Mouse (Mus musculus): ENCODE measurements around the gene H2-M5.
"Not testable (repeated sequence)": the region's sequence is repeated elsewhere in the genome, so short reads cannot be mapped to it uniquely, and the experiment has no call there.

The H2-M5 gene

GRCm38 (mm10) chr17:36993770-36994325 lies 4.5 kb upstream of the H2-M5 start:
- no peak for DNase-seq (ENCODE audit: low spot score in 2 of 2)

DNA sequence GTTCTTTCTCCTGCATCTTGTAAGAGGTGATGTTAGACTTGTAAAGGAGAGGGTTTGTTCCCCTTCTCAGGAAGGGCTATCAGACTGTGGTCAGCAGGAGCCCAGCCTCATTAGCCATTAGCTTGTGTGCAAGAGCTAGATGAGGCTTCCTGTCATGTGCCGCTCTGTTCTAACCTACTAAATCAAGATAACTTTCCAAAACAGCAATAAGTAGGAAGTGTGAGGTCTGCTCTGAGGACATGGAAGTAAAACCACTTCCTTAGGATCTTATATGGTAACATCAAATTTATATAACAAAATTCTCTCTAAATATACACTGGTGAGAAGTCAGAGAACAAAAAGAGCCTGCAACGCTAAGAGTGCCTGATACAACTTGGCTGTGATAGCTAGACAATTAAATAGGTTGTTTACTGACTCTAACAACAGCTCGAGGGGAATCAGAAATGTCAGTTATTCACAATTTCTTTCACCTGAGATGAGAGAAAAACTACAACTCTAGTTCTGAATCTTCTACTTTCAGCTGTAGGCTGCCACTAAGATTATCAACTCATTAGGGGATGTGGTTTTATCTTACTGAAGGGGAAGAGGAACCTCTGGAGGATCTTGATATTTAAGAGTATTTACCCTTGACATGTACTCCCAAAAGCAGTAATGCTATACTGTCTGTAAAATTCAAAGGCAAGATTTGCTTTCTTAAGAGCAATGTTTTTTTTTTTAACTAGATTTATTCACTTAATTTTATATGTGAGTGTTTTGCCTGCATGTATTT lies 3.2 kb upstream of the H2-M5 start:
- no peak for DNase-seq (ENCODE audit: low spot score in 2 of 2)

GRCm38 (mm10) chr17:36990630-36991029 lies 1.3 kb upstream of the H2-M5 start:
- DNase-seq (ENCODE audit: low spot score in 2 of 2): not testable (repeated sequence)

- DNase-seq (ENCODE audit: low spot score in 2 of 2): no peak
These were observed 862 bp downstream of the H2-M5 start for GRCm38 (mm10) chr17:36988475-36988874.

DNA sequence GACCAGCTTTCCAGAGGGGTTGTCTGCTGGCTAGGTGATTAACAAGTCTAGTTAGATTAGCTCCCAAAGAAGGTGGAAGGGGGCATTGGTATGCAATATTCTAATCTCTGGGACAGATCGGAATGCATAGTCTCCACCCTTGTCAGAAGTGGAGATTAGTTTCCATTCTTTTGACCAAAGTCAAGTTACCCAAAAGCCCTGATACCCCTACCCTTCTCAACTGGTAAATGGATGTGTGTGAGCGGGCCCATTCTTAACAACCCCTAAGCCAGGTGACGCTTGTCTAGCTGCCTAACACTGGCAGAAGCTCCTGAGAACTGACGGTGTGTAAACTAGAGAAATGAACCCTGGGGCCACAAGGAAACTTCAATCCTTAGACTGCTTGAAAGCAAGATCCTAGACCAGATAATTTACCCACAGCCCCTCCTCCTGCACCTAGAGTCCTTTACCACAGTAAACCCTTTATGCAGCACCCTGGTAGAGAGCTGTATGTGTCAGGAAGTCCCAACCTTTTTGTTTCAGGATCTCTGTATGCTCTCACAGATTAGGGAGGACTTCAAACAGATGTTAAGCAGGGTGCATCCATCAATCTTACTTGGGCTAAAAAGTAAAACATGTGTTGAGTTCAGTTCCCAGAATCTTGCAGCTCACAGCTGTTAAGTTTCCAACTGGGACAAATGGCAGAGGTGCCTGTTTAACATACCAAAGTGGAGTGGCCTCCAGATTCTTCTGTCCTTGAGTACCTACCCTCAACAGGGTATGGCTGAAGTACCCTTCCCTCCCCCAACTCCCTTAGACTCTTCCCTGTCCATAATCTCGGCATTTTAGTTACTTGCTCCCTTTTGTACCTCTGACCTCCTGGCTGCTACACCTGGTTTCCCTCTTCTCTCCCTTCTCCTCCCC lies 6.8 kb downstream of the H2-M5 start:
- DNase-seq (ENCODE audit: low spot score in 2 of 2): no peak

- no peak for DNase-seq (ENCODE audit: low spot score in 2 of 2)
These were observed 7.5 kb downstream of the H2-M5 start for GRCm38 (mm10) chr17:36981845-36982244.

DNA sequence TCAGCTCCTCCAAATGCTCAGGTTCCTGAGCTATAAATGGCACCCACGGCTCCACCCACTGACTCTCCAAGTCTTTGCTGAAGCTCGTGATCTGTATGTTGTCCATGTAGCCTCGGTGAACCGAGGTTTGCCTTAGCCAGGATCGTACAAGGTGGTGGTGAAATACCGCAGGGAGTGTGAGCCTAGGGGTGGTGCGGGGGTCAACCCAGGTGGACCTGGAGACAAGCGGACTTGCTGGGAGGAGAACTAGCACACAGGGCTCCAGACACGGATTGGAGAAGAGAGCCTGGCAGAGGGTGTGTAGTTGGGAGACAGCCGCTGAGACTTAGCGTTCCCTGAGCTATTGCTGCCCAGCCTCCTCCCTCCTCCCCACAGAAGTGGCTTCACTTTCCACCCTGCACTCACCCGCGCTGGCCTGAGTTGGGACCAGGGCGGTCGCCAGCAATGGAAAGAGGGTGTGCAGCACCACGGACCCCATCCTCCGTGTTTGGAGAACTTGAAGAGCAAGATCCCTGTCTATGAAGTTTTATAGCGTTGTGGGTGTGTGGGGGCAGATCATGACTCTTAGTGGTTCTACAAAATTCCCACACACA lies 8.0 kb downstream of the H2-M5 start, which contains the start of gene 2410137M14Rik:
Gene 2410137M14Rik (minus strand): TSS at position 17 of the 593 bp plus-strand sequence.
- no peak for DNase-seq (ENCODE audit: low spot score in 2 of 2)

DNA sequence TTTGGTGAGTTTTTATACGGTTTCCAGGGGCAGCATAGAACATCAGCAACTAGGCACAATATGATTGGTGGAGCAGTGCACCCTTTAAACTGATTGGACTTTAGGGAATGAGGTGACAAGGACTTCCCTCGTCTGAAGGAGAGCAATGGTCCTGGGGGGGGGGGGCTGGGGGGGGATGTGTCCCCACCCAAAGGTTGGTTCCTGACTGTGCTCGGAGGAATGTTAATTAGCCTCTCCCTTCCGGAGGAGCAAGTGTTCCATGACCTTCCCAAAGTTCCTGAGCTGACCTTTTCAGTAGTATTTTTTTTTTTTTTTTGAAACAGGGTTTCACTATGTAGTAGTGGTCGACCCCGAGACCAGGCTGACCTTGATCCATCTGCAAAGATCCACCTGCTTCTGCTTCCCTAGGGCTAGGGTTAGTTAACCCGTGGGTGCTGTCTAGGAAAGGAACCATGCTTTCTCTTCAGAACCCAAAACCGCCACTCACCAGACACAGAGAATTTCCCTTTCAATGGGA lies 16.0 kb downstream of the H2-M5 start:
- no peak for DNase-seq (ENCODE audit: low spot score in 2 of 2)

DNA sequence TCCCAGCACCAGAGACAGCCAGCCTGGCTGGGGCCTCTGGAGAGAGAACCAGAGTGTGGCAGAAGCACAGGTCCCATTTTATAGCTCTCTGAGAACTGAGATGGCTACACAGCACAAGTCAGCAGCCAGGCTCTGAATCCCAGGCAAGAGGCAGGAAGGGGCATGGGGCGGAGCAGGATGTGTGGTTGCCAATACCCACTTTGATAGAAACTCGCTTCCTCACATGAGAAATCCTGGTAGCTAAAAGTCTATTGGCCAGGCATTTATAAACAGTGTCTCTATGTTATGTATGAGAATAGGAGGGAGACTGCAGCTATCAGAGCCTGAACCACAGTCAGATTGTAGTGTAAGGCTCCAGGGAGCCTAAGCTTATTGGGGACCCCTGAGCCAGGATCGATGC lies 16.5 kb downstream of the H2-M5 start:
- DNase-seq (ENCODE audit: low spot score in 2 of 2): no peak

DNA sequence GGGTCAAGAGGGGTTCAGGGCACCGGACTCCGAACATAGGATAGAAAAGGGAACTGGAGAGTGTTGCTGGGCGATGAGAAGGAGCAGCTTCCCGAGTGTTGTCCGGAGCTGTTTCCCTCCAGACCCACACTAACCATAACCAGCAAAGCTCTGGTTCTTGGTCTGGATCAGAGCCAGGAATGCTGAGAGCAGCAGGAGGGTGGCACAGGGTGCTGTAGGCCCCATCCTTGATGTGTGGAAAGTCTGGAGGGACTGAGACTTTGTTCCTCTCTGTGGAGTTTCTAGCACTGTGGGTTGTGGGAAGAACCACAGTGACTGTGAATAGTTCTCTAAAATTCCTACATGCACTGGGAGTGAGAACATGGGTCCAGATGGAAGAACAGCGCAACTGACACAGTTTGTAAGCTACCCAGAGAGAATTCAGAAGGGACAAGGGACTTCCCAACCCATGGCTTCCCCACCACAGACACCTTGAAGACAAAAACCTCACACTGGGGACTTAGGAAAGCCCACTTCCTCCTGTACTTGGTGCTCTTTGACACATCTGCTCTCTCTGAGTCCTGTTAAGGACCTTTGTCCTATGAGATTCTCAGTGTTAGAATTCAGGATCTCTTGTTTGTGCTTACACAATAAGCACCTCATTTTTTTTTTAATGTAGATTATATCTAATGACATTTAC lies 18.0 kb downstream of the H2-M5 start:
- peak; percentile 24 to 35 for DNase-seq (ENCODE audit: low spot score in 2 of 2)

GRCm38 (mm10) chr17:36970316-36970890 lies 18.9 kb downstream of the H2-M5 start:
- DNase-seq (ENCODE audit: low spot score in 2 of 2): no peak

- DNase-seq (ENCODE audit: low spot score in 2 of 2): no peak
These were observed 22.5 kb downstream of the H2-M5 start for GRCm38 (mm10) chr17:36966875-36967274.

GRCm38 (mm10) chr17:36961125-36961524 lies 28.2 kb downstream of the H2-M5 start:
- DNase-seq (ENCODE audit: low spot score in 2 of 2): no peak

GRCm38 (mm10) chr17:36958884-36959283 lies 30.5 kb downstream of the H2-M5 start:
- no peak for DNase-seq (ENCODE audit: low spot score in 2 of 2)

- peak; percentile 87 to 88 for DNase-seq (ENCODE audit: low spot score in 2 of 2)
These were observed 31.2 kb downstream of the H2-M5 start, which contains the start of the genes Znrd1 and Znrd1as for GRCm38 (mm10) chr17:36957999-36958743. Gene Znrd1, minus strand, starts transcription at chr17:36958559. Gene Znrd1as, plus strand, starts transcription at chr17:36958592.

- DNase-seq (ENCODE audit: low spot score in 2 of 2): no peak
These were observed 36.3 kb downstream of the H2-M5 start for GRCm38 (mm10) chr17:36953062-36953461.

DNA sequence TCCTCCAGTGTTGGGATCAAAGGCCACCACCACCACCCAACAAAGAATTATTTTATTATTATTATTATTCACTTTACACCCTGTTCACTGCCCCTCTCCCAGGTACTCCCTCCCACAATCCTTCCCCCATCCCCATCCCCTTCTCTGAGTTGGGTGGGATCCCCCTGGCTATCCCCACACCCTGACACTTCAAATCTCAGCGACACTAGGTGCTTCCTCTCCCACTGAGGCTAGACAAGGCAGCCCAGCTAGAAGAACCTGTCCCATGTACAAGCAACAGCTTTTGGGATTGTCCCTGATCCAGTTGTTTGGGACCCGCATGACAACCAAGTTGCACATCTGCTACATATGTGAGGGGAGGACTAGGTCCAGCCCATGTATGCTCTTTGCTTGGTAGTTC lies 36.7 kb downstream of the H2-M5 start:
- DNase-seq (ENCODE audit: low spot score in 2 of 2): no peak

GRCm38 (mm10) chr17:36950981-36951947 lies 38.1 kb downstream of the H2-M5 start, which contains the start of gene Ppp1r11:
Gene Ppp1r11, minus strand, starts transcription at chr17:36951741.
- peak; percentile 97 to 98 for DNase-seq (ENCODE audit: low spot score in 2 of 2)

DNA sequence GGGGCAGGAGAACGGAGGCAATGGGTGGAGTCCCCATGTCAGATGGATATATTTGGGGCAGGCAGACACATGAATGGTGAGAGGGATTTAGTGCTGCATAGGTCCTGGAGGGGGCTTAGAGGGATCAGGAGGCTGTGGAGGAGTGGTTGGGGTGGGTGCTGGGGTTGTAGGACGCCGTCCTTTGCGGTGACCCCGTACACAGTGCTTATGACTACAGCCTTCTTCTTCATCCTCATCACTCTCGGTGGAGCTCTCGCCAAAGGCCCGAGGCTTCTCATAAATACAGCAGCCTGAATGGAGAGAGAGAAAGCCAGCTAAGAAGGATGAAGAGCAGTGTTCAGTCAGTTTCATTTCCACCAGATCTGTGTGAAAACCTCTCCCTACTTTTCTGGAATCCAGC lies 40.1 kb downstream of the H2-M5 start:
- DNase-seq (ENCODE audit: low spot score in 2 of 2): no peak
